Mouse (Mus musculus): ENCODE measurements at regions not wholly inside any gene's neighbourhood (a gene's known extent, or its start where the extent isn't known, plus 50 kb on each side); places are given as distances from the start of the nearest gene placed in this dataset.

GRCm38 (mm10) chr11:48436712-48437111 is 363.4 kb upstream of the Rack1 start:
- no peak for TF ChIP-seq CTCF (IDR thresholded peaks at IDR 0.05 in 2 of 3, conservative IDR thresholded peaks at IDR 0.05 in 1 of 3; ENCODE audit: control insufficient read depth in 1 of 3, insufficient read depth in 1 of 3, low read depth in 2 of 3, low read length in 3 of 3, poor library complexity in 1 of 3, severe bottlenecking in 1 of 3)
- TF ChIP-seq RAD21 (IDR thresholded peaks at IDR 0.05; ENCODE audit: low read depth, low read length) = no peak
- TF ChIP-seq E2F4 (IDR thresholded peaks at IDR 0.05; ENCODE audit: borderline replicate concordance, low read depth, low read length) = no peak
- no peak for TF ChIP-seq POLR2A (IDR thresholded peaks at IDR 0.05; ENCODE audit: control insufficient read depth in 1 of 2, insufficient read depth in 1 of 2, low read depth in 1 of 2, low read length in 2 of 2, poor library complexity in 1 of 2)
- no peak for TF ChIP-seq MAZ (IDR thresholded peaks at IDR 0.05; ENCODE audit: low read depth, low read length)
- TF ChIP-seq POLR2AphosphoS2 (IDR thresholded peaks at IDR 0.05; ENCODE audit: low read length) = no peak
- no peak for TF ChIP-seq MAX (IDR thresholded peaks at IDR 0.05; ENCODE audit: low read length)
- TF ChIP-seq TCF12 (IDR thresholded peaks at IDR 0.05; ENCODE audit: low read depth, low read length) = no peak
- TF ChIP-seq POLR2AphosphoS5 (IDR thresholded peaks at IDR 0.05; ENCODE audit: borderline replicate concordance, low read depth, low read length) = no peak
- TF ChIP-seq EP300 (IDR thresholded peaks at IDR 0.05; ENCODE audit: low read depth in 1 of 2, low read length in 2 of 2) = no peak
- no peak for TF ChIP-seq CHD1 (IDR thresholded peaks at IDR 0.05; ENCODE audit: low read depth, low read length)
- TF ChIP-seq SIN3A (IDR thresholded peaks at IDR 0.05; ENCODE audit: low read length) = no peak
